Mouse (Mus musculus): ENCODE measurements at regions not wholly inside any gene's neighbourhood (a gene's known extent, or its start where the extent isn't known, plus 50 kb on each side); places are given as distances from the start of the nearest gene placed in this dataset.

- TF ChIP-seq CTCF (IDR thresholded peaks at IDR 0.05) (no peak), POLR2A (IDR thresholded peaks at IDR 0.05; ENCODE audit: insufficient read depth, low read depth, low read length) (no peak), EP300 (IDR thresholded peaks at IDR 0.05; ENCODE audit: insufficient read depth, low read depth, low read length) (no peak)
Observed at GRCm38 (mm10) chr13:59947461-59947860, 124.5 kb upstream of the Tut7 start.

Data from heart, adult 2 months (tissue).